Mouse (Mus musculus) CH12.LX (cell line): ENCODE results near the gene Msx1. TPM values are rescaled to one million over a fixed set of nuclear protein-coding genes. Genes with fewer than 3 reads are reported as not detected.

ENCODE experiments used
- DNase-seq: peaks from one replicate; pipeline ENCODE4 v3.0.0-alpha.2; 2013; ENCODE audit errors: extremely low read depth
- H3K27ac ChIP-seq: 2 replicates; pipeline ENCODE4 v1.5.1; 2012; ENCODE audit warnings: low read depth, mild to moderate bottlenecking, control low read depth, moderate library complexity; ENCODE audit not compliant: insufficient read depth
- H3K27me3 ChIP-seq: replicated peaks from 2 replicates; pipeline ENCODE3; 2012; ENCODE audit warnings: inconsistent platforms
- H3K36me3 ChIP-seq, 2 experiments: replicated peaks in 1 of 2; 2 replicates each; pipeline versions ENCODE3 to v1.6.1; 2012; ENCODE audit warnings: inconsistent platforms in 1 of 2, low read length in 1 of 2, mild to moderate bottlenecking in 1 of 2, mixed read lengths in 1 of 2, moderate library complexity in 1 of 2; ENCODE audit not compliant: control insufficient read depth in 1 of 2, insufficient read depth in 1 of 2
- H3K4me1 ChIP-seq, 2 experiments: 2 replicates each; pipeline ENCODE4 v1.6.1; 2012; ENCODE audit warnings: inconsistent platforms in 1 of 2, moderate library complexity in 1 of 2; ENCODE audit not compliant: insufficient read depth in 2 of 2, control insufficient read depth in 1 of 2
- H3K4me2 ChIP-seq: 2 replicates; pipeline ENCODE4 v1.6.1; 2012; ENCODE audit warnings: low read depth, mild to moderate bottlenecking, control low read depth; ENCODE audit not compliant: poor library complexity, insufficient read depth, severe bottlenecking
- H3K4me3 ChIP-seq, 3 experiments: fragments of 150-350 bp in 1 of 3; sonication (generic) in 1 of 3; replicated peaks in 1 of 3; 2 replicates each; pipeline versions ENCODE3 to v1.5.1; 2011 to 2012; ENCODE audit warnings: low read depth in 2 of 3, low read length in 2 of 3, mild to moderate bottlenecking in 2 of 3, moderate library complexity in 2 of 3, control low read depth in 1 of 3, improper control_type of control experiment in 1 of 3, inconsistent platforms in 1 of 3, mixed read lengths in 1 of 3; ENCODE audit not compliant: poor library complexity in 1 of 3
- H3K79me2 ChIP-seq: replicated peaks from 2 replicates; pipeline ENCODE4 v1.6.1; 2012; ENCODE audit warnings: mild to moderate bottlenecking, moderate library complexity; ENCODE audit not compliant: control insufficient read depth, poor library complexity, insufficient read depth, severe bottlenecking; ENCODE audit errors: extremely low read depth
- H3K9ac ChIP-seq: 2 replicates; pipeline ENCODE4 v1.6.1; 2012; ENCODE audit warnings: low read depth, mild to moderate bottlenecking, control low read depth, moderate library complexity; ENCODE audit not compliant: insufficient read depth
- H3K9me3 ChIP-seq: replicated peaks from 2 replicates; pipeline ENCODE3; 2012; ENCODE audit warnings: low read length, inconsistent platforms, mixed read lengths
- CHD2 ChIP-seq: IDR thresholded peaks from 2 replicates; pipeline ENCODE4 v1.6.1; 2011; ENCODE audit warnings: low read length, improper control_type of control experiment
- CTCF ChIP-seq, 2 experiments: IDR thresholded peaks in 1 of 2; conservative IDR thresholded peaks in 1 of 2; 2 replicates each; pipeline ENCODE4 v1.5.1; 2011 to 2012; ENCODE audit warnings: low read depth in 2 of 2, low read length in 2 of 2, improper control_type of control experiment in 1 of 2, inconsistent platforms in 1 of 2, mild to moderate bottlenecking in 1 of 2, moderate library complexity in 1 of 2
- EP300 ChIP-seq: IDR thresholded peaks from 2 replicates; pipeline ENCODE4 v1.6.1; 2011; ENCODE audit warnings: low read length, improper control_type of control experiment
- HCFC1 ChIP-seq: IDR thresholded peaks from 2 replicates; pipeline ENCODE4 v1.6.1; 2012; ENCODE audit warnings: low read depth, mild to moderate bottlenecking, inconsistent platforms, low read length, improper control_type of control experiment
- JUN ChIP-seq: IDR thresholded peaks from 2 replicates; pipeline ENCODE4 v1.6.1; 2011; ENCODE audit warnings: low read depth, mild to moderate bottlenecking, low read length, improper control_type of control experiment, moderate library complexity; ENCODE audit not compliant: insufficient read depth
- JUND ChIP-seq: conservative IDR thresholded peaks from 2 replicates; pipeline ENCODE4 v1.6.1; 2011; ENCODE audit warnings: low read depth, low read length, improper control_type of control experiment
- MAFK ChIP-seq: IDR thresholded peaks from 2 replicates; pipeline ENCODE4 v1.6.1; 2011; ENCODE audit warnings: low read length, improper control_type of control experiment; ENCODE audit not compliant: insufficient replicate concordance
- MEF2A ChIP-seq: IDR thresholded peaks from 2 replicates; pipeline ENCODE4 v1.6.1; 2014; ENCODE audit warnings: low read depth, mild to moderate bottlenecking, inconsistent platforms, low read length, improper control_type of control experiment, borderline replicate concordance
- MYC ChIP-seq: IDR thresholded peaks from 2 replicates; pipeline ENCODE4 v1.6.1; 2011; ENCODE audit warnings: low read depth, mild to moderate bottlenecking, improper control_type of control experiment, low read length
- NELFE ChIP-seq: IDR thresholded peaks from 2 replicates; pipeline ENCODE4 v1.6.1; 2011; ENCODE audit warnings: low read depth, low read length, improper control_type of control experiment
- PAX5 ChIP-seq: IDR thresholded peaks from 2 replicates; pipeline ENCODE4 v1.6.1; 2012; ENCODE audit warnings: low read length, inconsistent platforms, mixed read lengths
- POLR2A ChIP-seq: IDR thresholded peaks from 2 replicates; pipeline ENCODE4 v1.6.1; 2011; ENCODE audit warnings: low read depth, mild to moderate bottlenecking, improper control_type of control experiment, low read length
- RAD21 ChIP-seq: IDR thresholded peaks from 2 replicates; pipeline ENCODE4 v1.6.1; 2011; ENCODE audit warnings: low read depth, mild to moderate bottlenecking, low read length, improper control_type of control experiment, moderate library complexity
- RCOR1 ChIP-seq: conservative IDR thresholded peaks from 2 replicates; pipeline ENCODE4 v1.6.1; 2012; ENCODE audit warnings: low read depth, mild to moderate bottlenecking, inconsistent platforms, low read length, improper control_type of control experiment
- TBP ChIP-seq: conservative IDR thresholded peaks from 2 replicates; pipeline ENCODE4 v1.6.1; 2011; ENCODE audit warnings: low read depth, low read length, improper control_type of control experiment
- TCF12 ChIP-seq: IDR thresholded peaks from 2 replicates; pipeline ENCODE4 v1.6.1; 2014; ENCODE audit warnings: low read depth, mild to moderate bottlenecking, inconsistent platforms, low read length, improper control_type of control experiment
- UBTF ChIP-seq: IDR thresholded peaks from 2 replicates; pipeline ENCODE4 v1.6.1; 2012; ENCODE audit warnings: low read depth, mild to moderate bottlenecking, inconsistent platforms, low read length, improper control_type of control experiment, moderate library complexity
- USF2 ChIP-seq: conservative IDR thresholded peaks from 2 replicates; pipeline ENCODE4 v1.6.1; 2011; ENCODE audit warnings: low read depth, low read length, improper control_type of control experiment
- ZC3H11A ChIP-seq: IDR thresholded peaks from 2 replicates; pipeline ENCODE4 v1.6.1; 2012; ENCODE audit warnings: low read depth, mild to moderate bottlenecking, inconsistent platforms, low read length, improper control_type of control experiment
- ZNF384 ChIP-seq: IDR thresholded peaks from 2 replicates; pipeline ENCODE4 v1.6.1; 2012; ENCODE audit warnings: low read depth, low read length, improper control_type of control experiment, inconsistent platforms
- dilution Hi-C: fragments of 300-500 bp; cut with MboI; formaldehyde crosslinking; loops from 2 replicates; pipeline ENCODE4 v1.14.3; 2020; ENCODE audit warnings: low sequenced_read_pairs; ENCODE audit not compliant: extremely low pct_unique_long_range_greater_than_20kb, extremely low pct_ligation_motif_present
- in situ Hi-C: fragments of 300-500 bp; cut with MboI; formaldehyde crosslinking; loops from 3 replicates; pipeline ENCODE4 v1.14.3; 2019; ENCODE audit warnings: low sequenced_read_pairs, low pct_ligation_motif_present, low pct_unique_long_range_greater_than_20kb, mixed read lengths
- polyA plus RNA-seq: library from polyadenylated mRNA; unstranded; fragments of >175 nt; gene quantifications from 2 replicates; pipeline ENCODE4 v1.2.1, GENCODE M21; 2012; ENCODE audit warnings: low read depth; ENCODE audit not compliant: insufficient read length
- total RNA-seq, 2 experiments: library from RNA; depleted of rRNA; stranded (reverse); fragments of 300-350 nt in 1 of 2; fragments of >200 nt in 1 of 2; gene quantifications; 2 replicates each; pipeline ENCODE4 v1.2.3; 2012 to 2014

The Msx1 gene
- total and polyA plus RNA-seq, 3 experiments, result not detected

DNA sequence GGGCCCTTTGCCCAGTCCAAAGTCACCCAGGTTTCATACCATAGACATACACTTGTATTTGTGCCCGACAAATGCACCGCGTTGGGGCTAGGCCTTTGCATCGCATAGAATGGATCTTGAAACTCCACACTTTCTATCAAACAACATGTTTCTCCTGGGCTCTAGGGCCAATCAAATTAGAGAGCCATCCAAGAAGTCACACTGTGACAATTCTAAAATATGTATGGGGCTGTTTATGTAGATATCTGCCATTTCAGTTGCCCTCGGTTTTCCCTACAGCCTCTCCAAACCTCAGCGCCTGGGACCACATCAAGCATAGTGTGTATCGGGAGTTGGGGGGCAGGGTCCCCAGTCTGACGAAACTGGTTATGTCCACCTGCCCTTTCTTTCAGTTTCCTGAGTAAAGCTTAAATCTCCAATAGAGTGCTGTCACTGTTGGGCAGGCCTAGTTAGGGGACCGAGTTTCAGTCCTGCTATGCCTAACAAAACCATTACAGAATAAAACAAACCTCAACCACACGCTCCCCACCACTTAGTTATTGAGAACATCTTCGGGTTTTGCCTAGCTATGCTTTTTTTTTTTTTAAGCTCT is 2.2 kb downstream of the Msx1 start:
- DNase-seq, result no peak
- Histone ChIP-seq H3K9me3 (peaks cover 70% of the 10 kb centered on the region), H3K27ac (no peak overlapping the region), H3K4me1 (peaks cover 0 to 11% of the 10 kb centered on the region in 2 experiments; a peak in 2 of 4 replicates), H3K4me3 (no peak overlapping the region), H3K36me3 (no peaks in the 10 kb centered on the region), H3K4me2 (no peak overlapping the region), H3K9ac (no peak overlapping the region), H3K79me2 (no peaks in the 10 kb centered on the region), H3K27me3 (no peaks in the 10 kb centered on the region)
- in situ Hi-C loops, result no loop called here
- TF ChIP-seq TCF12, result no peak
- TF ChIP-seq POLR2A, result no peak
- TF ChIP-seq JUN, result no peak
- no peak for TF ChIP-seq RCOR1
- no peak for TF ChIP-seq TBP
- no peak for TF ChIP-seq MAFK
- no peak for TF ChIP-seq MYC
- no peak for TF ChIP-seq RAD21
- no peak for TF ChIP-seq USF2
- TF ChIP-seq UBTF, result no peak
- no peak for TF ChIP-seq NELFE
- no peak for TF ChIP-seq CTCF (conservative IDR thresholded peaks at IDR 0.05 in 1 of 2, IDR thresholded peaks at IDR 0.05 in 1 of 2; ENCODE audit: low read depth in 2 of 2, low read length in 2 of 2)
- no peak for TF ChIP-seq PAX5
- no peak for TF ChIP-seq CHD2
- TF ChIP-seq MEF2A, result no peak
- dilution Hi-C loops, result no loop called here

DNA sequence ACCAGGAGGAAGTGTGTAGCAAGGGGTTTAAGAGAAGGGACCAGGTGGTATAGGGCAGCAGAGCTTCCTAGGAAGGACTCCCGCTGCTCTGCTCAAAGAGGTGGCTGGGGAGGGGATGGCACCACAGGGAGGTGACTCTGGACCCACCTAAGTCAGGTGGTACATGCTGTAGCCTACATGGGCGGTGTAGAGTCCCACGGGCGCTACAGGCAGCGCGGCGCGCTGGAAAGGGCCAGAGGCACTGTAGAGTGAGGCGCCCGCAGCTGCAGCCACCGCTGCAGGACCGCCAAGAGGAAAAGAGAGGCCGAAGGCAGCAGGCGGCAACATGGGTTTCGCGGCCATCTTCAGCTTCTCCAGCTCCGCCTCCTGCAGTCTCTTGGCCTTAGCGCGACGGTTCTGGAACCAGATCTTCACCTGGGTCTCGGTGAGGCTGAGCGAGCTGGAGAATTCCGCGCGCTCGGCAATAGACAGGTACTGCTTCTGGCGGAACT is 3.2 kb downstream of the Msx1 start:
- Histone ChIP-seq H3K36me3 (no peaks in the 10 kb centered on the region), H3K79me2 (no peaks in the 10 kb centered on the region), H3K9ac (no peak overlapping the region), H3K4me1 (peaks cover 0 to 11% of the 10 kb centered on the region in 2 experiments; a peak in 2 of 4 replicates), H3K27ac (no peak overlapping the region), H3K27me3 (no peaks in the 10 kb centered on the region), H3K4me3 (no peak overlapping the region), H3K4me2 (no peak overlapping the region), H3K9me3 (peaks cover 67% of the 10 kb centered on the region)
- DNase-seq, result no peak
- dilution Hi-C loops, result no loop called here
- no peak for TF ChIP-seq HCFC1
- TF ChIP-seq ZC3H11A, result no peak
- TF ChIP-seq POLR2A, result no peak
- TF ChIP-seq USF2, result no peak
- TF ChIP-seq ZNF384, result no peak
- TF ChIP-seq PAX5, result no peak
- TF ChIP-seq CHD2, result no peak
- no peak for TF ChIP-seq JUND
- TF ChIP-seq EP300, result no peak
- no peak for TF ChIP-seq CTCF (conservative IDR thresholded peaks at IDR 0.05 in 1 of 2, IDR thresholded peaks at IDR 0.05 in 1 of 2; ENCODE audit: low read depth in 2 of 2, low read length in 2 of 2)
- in situ Hi-C loops, result no loop called here
